Mouse (Mus musculus): ENCODE data around the gene 2810006K23Rik. TPM values are rescaled to one million over a fixed set of nuclear protein-coding genes. Genes with fewer than 3 reads are reported as not detected.
"Not testable (repeated sequence)": the region's sequence is repeated elsewhere in the genome, so short reads cannot be mapped to it uniquely, and the experiment has no call there.

The 2810006K23Rik gene
- polyA plus RNA-seq, 1 experiment from 2014 or later = 20.8 TPM

GRCm38 (mm10) chr5:124362982-124363381 lies 35.1 kb downstream of the 2810006K23Rik start, which contains the start of gene Cdk2ap1:
Cdk2ap1 (minus strand) TSS chr5:124363082.
- not testable (repeated sequence) for ATAC-seq (ENCODE audit: borderline replicate concordance, extremely low read depth, low FRiP score, low TSS enrichment); H3K9ac ChIP-seq; H3K27me3 ChIP-seq; H3K4me1 ChIP-seq; H3K27ac ChIP-seq; H3K36me3 ChIP-seq; H3K4me3 ChIP-seq; H3K9me3 ChIP-seq; H3K4me2 ChIP-seq
- WGBS = 88% methylated on average over 5 of the region's 5 CpGs

GRCm38 (mm10) chr5:124364173-124364918 lies 36.5 kb downstream of the 2810006K23Rik start:
- H3K4me1 ChIP-seq = peaks cover 6% of the 10 kb centered on the region; the same call in 1 of the 2 replicates
- no peak for ATAC-seq (ENCODE audit: borderline replicate concordance, extremely low read depth, low FRiP score, low TSS enrichment)
- no peak overlapping the region for H3K9ac ChIP-seq
- no peaks in the 10 kb centered on the region for H3K9me3 ChIP-seq
- H3K36me3 ChIP-seq = peaks cover 8% of the 10 kb centered on the region
- H3K4me2 ChIP-seq = no peak overlapping the region
- 91% methylated on average over 6 of the region's 6 CpGs for WGBS
- no peak overlapping the region for H3K27ac ChIP-seq
- H3K4me3 ChIP-seq = no peak overlapping the region
- no peaks in the 10 kb centered on the region for H3K27me3 ChIP-seq

GRCm38 (mm10) chr5:124365754-124366153 lies 37.9 kb downstream of the 2810006K23Rik start:
- no peaks in the 10 kb centered on the region for H3K27me3 ChIP-seq
- WGBS = 88% methylated on average over 2 of the region's 2 CpGs
- no peak overlapping the region for H3K4me2 ChIP-seq
- ATAC-seq (ENCODE audit: borderline replicate concordance, extremely low read depth, low FRiP score, low TSS enrichment) = no peak
- H3K9ac ChIP-seq = no peak overlapping the region
- H3K4me3 ChIP-seq = no peak overlapping the region
- H3K36me3 ChIP-seq = peaks cover 22% of the 10 kb centered on the region
- peaks cover 6% of the 10 kb centered on the region; the same call in 1 of the 2 replicates for H3K4me1 ChIP-seq
- no peaks in the 10 kb centered on the region for H3K9me3 ChIP-seq
- no peak overlapping the region for H3K27ac ChIP-seq

GRCm38 (mm10) chr5:124366721-124367120 lies 38.8 kb downstream of the 2810006K23Rik start:
- H3K9ac ChIP-seq = no peak overlapping the region
- H3K4me3 ChIP-seq = no peak overlapping the region
- H3K9me3 ChIP-seq = no peaks in the 10 kb centered on the region
- ATAC-seq (ENCODE audit: borderline replicate concordance, extremely low read depth, low FRiP score, low TSS enrichment) = no peak
- peaks cover 32% of the 10 kb centered on the region for H3K36me3 ChIP-seq
- WGBS = 61% methylated on average over 3 of the region's 3 CpGs
- no peak overlapping the region for H3K27ac ChIP-seq
- no peak overlapping the region for H3K4me2 ChIP-seq
- peaks cover 6% of the 10 kb centered on the region; the same call in 1 of the 2 replicates for H3K4me1 ChIP-seq
- H3K27me3 ChIP-seq = no peaks in the 10 kb centered on the region

GRCm38 (mm10) chr5:124374298-124374697 lies 46.4 kb downstream of the 2810006K23Rik start:
- no peaks in the 10 kb centered on the region for H3K4me1 ChIP-seq
- H3K9ac ChIP-seq = no peak overlapping the region
- H3K4me3 ChIP-seq = no peak overlapping the region
- H3K9me3 ChIP-seq = no peaks in the 10 kb centered on the region
- H3K27ac ChIP-seq = no peak overlapping the region
- WGBS = 92% methylated on average over 7 of the region's 7 CpGs
- H3K36me3 ChIP-seq = peaks cover 83% of the 10 kb centered on the region
- no peak overlapping the region for H3K4me2 ChIP-seq
- H3K27me3 ChIP-seq = no peaks in the 10 kb centered on the region
- no peak for ATAC-seq (ENCODE audit: borderline replicate concordance, extremely low read depth, low FRiP score, low TSS enrichment)

GRCm38 (mm10) chr5:124376401-124376800 lies 48.5 kb downstream of the 2810006K23Rik start:
- ATAC-seq (ENCODE audit: borderline replicate concordance, extremely low read depth, low FRiP score, low TSS enrichment) = no peak
- Histone ChIP-seq H3K4me1 (no peaks in the 10 kb centered on the region), H3K27ac (no peak overlapping the region), H3K9ac (no peak overlapping the region), H3K4me2 (no peak overlapping the region), H3K36me3 (peaks cover 82% of the 10 kb centered on the region), H3K9me3 (no peaks in the 10 kb centered on the region), H3K27me3 (no peaks in the 10 kb centered on the region), H3K4me3 (no peak overlapping the region)
- WGBS = 90% methylated on average over 1 of the region's 1 CpGs

GRCm38 (mm10) chr5:124377149-124377548 lies 49.3 kb downstream of the 2810006K23Rik start:
- no peak for ATAC-seq (ENCODE audit: borderline replicate concordance, extremely low read depth, low FRiP score, low TSS enrichment)
- H3K9ac ChIP-seq = no peak overlapping the region
- H3K4me2 ChIP-seq = no peak overlapping the region
- whole genome bisulfite sequencing = 77% methylated on average over 4 of the region's 4 CpGs
- peaks cover 82% of the 10 kb centered on the region for H3K36me3 ChIP-seq
- H3K27ac ChIP-seq = no peak overlapping the region
- no peaks in the 10 kb centered on the region for H3K4me1 ChIP-seq
- no peaks in the 10 kb centered on the region for H3K9me3 ChIP-seq
- no peaks in the 10 kb centered on the region for H3K27me3 ChIP-seq
- H3K4me3 ChIP-seq = no peak overlapping the region

- Histone ChIP-seq H3K9me3 (no peaks in the 10 kb centered on the region), H3K9ac (no peak overlapping the region), H3K4me1 (no peaks in the 10 kb centered on the region), H3K36me3 (peaks cover 86% of the 10 kb centered on the region), H3K4me3 (no peak overlapping the region), H3K27me3 (no peaks in the 10 kb centered on the region), H3K27ac (no peak overlapping the region), H3K4me2 (no peak overlapping the region)
- 97% methylated on average over 1 of the region's 1 CpGs for WGBS
- no peak for ATAC-seq (ENCODE audit: borderline replicate concordance, extremely low read depth, low FRiP score, low TSS enrichment)
These were observed 52.2 kb downstream of the 2810006K23Rik start for GRCm38 (mm10) chr5:124380121-124380520.

- no peak for ATAC-seq (ENCODE audit: borderline replicate concordance, extremely low read depth, low FRiP score, low TSS enrichment)
- Histone ChIP-seq H3K9ac (no peak overlapping the region), H3K4me1 (no peaks in the 10 kb centered on the region), H3K4me2 (no peak overlapping the region), H3K9me3 (no peaks in the 10 kb centered on the region), H3K36me3 (peaks cover 83% of the 10 kb centered on the region), H3K4me3 (no peak overlapping the region), H3K27me3 (no peaks in the 10 kb centered on the region), H3K27ac (no peak overlapping the region)
- WGBS = 72% methylated on average over 5 of the region's 5 CpGs
These were observed 60.0 kb downstream of the 2810006K23Rik start for GRCm38 (mm10) chr5:124387932-124388331.

Other genes with a start within 250 kb of the 2810006K23Rik start
- 1.9 and 3.6 TPM in 2 replicates for gene Abcb9, start 232.3 kb upstream of the 2810006K23Rik start, polyA plus RNA-seq (2015; fragmentation: Nextera tagmentation; extraction: Ambion mirVana)
- gene Ogfod2, start 215.8 kb upstream of the 2810006K23Rik start, polyA plus RNA-seq (2015; fragmentation: Nextera tagmentation; extraction: Ambion mirVana) = 26.5 and 27.6 TPM in 2 replicates
- gene Arl6ip4, start 212.0 kb upstream of the 2810006K23Rik start, polyA plus RNA-seq (2015; fragmentation: Nextera tagmentation; extraction: Ambion mirVana) = 105 and 107 TPM in 2 replicates
- 6.2 and 6.7 TPM in 2 replicates for gene Pitpnm2, start 78.3 kb upstream of the 2810006K23Rik start, polyA plus RNA-seq (2015; fragmentation: Nextera tagmentation; extraction: Ambion mirVana)
- gene Mphosph9, start 117 bp upstream of the 2810006K23Rik start, polyA plus RNA-seq (2015; fragmentation: Nextera tagmentation; extraction: Ambion mirVana) = 13.1 and 16.6 TPM in 2 replicates
- 118 and 192 TPM in 2 replicates for gene Cdk2ap1, start 35.0 kb downstream of the 2810006K23Rik start, polyA plus RNA-seq (2015; fragmentation: Nextera tagmentation; extraction: Ambion mirVana)
- gene Sbno1, start 97.9 kb downstream of the 2810006K23Rik start, polyA plus RNA-seq (2015; fragmentation: Nextera tagmentation; extraction: Ambion mirVana) = 74.7 and 80.3 TPM in 2 replicates
- 59.8 and 61.3 TPM in 2 replicates for gene Kmt5a, start 111.8 kb downstream of the 2810006K23Rik start, polyA plus RNA-seq (2015; fragmentation: Nextera tagmentation; extraction: Ambion mirVana)
- 31.4 and 31.7 TPM in 2 replicates for gene Rilpl2, start 150.3 kb downstream of the 2810006K23Rik start, polyA plus RNA-seq (2015; fragmentation: Nextera tagmentation; extraction: Ambion mirVana)
- gene Snrnp35, start 155.0 kb downstream of the 2810006K23Rik start, polyA plus RNA-seq (2015; fragmentation: Nextera tagmentation; extraction: Ambion mirVana) = 25.3 and 26.5 TPM in 2 replicates
- 20.7 and 20.8 TPM in 2 replicates for gene Rilpl1, start 203.3 kb downstream of the 2810006K23Rik start, polyA plus RNA-seq (2015; fragmentation: Nextera tagmentation; extraction: Ambion mirVana)
- gene Tmed2, start 212.6 kb downstream of the 2810006K23Rik start, polyA plus RNA-seq (2015; fragmentation: Nextera tagmentation; extraction: Ambion mirVana) = 636 TPM in 2 replicates
- gene Ddx55, start 224.8 kb downstream of the 2810006K23Rik start, polyA plus RNA-seq (2015; fragmentation: Nextera tagmentation; extraction: Ambion mirVana) = 12.3 and 12.5 TPM in 2 replicates